Mouse (Mus musculus) natural killer cell, adult 2 months (primary cell): ENCODE data around the gene Borcs6.

Experiments
- DNase-seq, 2 experiments: peaks; one replicate each; pipeline ENCODE4 v3.0.0; 2022; ENCODE audit warnings: low spot score in 2 of 2

Gene Borcs6

GRCm38 (mm10) chr11:69070590-69071222 lies 11.2 kb downstream of the Borcs6 start, which contains the start of gene Tmem107:
Tmem107 (plus strand) TSS chr11:69070806.
- DNase-seq: peak; percentile 87 to 90

DNA sequence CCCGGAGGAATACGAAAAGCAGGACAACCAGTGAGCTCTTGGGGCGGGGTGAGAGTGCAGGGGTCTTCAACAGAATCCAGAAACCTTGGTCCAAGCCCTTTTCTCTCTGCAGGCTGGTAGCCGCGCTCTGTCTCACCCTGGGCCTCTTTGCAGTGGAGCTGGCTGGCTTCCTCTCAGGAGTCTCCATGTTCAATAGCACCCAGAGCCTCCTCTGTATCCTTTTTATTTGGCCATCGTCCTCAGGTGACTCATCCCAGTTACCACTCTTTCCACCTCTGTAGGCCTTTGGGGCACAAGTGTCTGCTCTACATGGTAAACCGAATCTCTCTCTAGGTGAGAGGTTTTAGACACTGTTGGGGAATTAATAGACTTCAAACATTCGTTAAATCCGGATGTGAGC lies 11.7 kb downstream of the Borcs6 start:
- DNase-seq: no peak

DNA sequence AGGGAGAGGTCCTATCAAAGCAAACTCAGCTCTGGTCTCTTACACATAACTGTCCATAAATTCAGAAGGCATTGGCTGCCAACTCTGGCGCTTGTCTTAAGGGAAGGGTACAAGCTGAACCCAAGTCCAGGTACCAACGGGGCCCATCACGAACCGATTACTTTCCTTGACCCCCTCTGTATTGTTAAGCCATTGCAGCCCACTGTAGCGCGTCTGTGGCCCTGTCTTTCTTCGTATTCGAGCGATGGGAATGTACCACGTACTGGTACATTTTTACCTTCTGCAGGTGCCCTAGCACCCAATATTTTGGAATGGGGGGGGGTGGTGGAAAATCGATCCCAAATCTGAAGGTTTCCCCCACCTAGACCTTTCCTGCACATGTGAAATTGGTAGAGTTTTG lies 12.7 kb downstream of the Borcs6 start:
- no peak for DNase-seq

- DNase-seq: no peak
These were observed 13.1 kb downstream of the Borcs6 start for GRCm38 (mm10) chr11:69072666-69073064.

GRCm38 (mm10) chr11:69073065-69073888 lies 13.8 kb downstream of the Borcs6 start:
- DNase-seq: peak; percentile 91 to 93

GRCm38 (mm10) chr11:69073951-69074775 lies 14.6 kb downstream of the Borcs6 start:
- no peak for DNase-seq

- DNase-seq: no peak
These were observed 15.2 kb downstream of the Borcs6 start for GRCm38 (mm10) chr11:69074776-69075069.

- DNase-seq: no peak
These were observed 16.4 kb downstream of the Borcs6 start for GRCm38 (mm10) chr11:69075764-69076479.

GRCm38 (mm10) chr11:69076572-69076971 lies 17.1 kb downstream of the Borcs6 start:
- no peak for DNase-seq

DNA sequence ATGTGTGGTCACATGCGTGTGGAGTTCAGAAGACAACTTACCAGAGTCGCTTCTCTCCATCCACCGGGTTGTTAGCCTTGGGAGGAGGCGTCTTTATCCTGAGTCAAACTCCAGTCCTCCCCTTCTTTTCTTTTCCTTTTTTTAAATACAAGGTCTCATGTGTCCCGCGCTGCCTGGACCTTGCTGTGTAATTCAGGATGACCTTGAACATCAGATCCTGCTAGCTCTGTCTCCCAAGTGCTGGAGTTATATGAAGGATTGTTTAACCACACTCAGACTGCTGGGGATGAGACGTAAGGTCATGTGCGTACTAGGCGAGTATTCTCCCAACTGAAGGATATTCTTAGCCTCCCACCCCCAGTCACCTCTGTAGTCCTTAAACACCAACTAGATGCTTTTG lies 17.8 kb downstream of the Borcs6 start:
- no peak for DNase-seq

DNA sequence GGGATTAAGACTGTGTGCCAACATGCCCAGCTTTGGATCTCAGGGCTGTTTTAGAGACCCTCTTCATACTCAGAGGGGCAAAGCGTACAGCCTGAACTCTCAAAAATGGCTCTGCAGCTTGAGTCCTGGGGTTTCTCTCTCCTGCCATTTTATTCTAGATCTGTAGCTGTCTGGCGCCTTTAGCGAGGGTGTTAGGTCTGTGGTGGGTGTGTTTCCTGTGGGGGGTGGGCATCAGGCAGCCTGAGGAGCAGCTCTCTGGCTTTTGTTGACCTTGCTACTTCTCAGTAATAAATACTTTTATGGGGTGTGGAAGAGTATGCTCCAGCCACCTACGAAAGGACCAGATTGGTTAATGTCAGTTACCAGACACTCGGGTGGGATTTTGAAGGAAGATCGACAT lies 18.5 kb downstream of the Borcs6 start:
- peak; percentile 67 to 82 for DNase-seq

DNA sequence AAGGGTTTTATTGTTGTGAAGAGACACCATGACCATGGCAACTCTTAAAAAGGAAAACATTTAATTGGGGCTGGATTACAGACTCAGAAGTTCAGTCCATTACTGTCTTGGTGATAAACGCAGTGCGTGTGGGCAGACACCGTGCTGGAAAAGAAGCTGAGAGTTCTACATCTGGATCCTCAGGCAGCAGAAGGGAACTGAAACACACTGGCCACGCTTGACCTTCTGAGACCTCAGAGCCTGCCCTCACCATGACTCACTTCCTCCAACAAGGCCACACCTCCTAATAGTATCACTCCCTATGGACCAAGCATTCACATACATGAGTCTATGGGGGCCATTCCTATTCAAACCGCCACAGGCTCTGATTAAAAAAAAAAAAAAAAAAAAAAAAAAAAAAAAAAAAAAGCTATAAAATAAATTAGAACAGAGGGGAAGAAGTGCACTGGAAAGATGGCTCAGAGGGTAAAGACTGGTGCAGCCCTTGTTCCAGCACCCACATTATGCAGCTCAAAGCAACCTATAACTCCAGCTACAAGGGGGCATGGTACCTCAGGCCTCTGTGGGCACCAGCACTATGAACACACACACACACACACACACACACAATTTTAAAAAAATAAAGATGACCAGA lies 19.4 kb downstream of the Borcs6 start:
- peak in 1 of 2 experiments; percentile 63 for DNase-seq

DNA sequence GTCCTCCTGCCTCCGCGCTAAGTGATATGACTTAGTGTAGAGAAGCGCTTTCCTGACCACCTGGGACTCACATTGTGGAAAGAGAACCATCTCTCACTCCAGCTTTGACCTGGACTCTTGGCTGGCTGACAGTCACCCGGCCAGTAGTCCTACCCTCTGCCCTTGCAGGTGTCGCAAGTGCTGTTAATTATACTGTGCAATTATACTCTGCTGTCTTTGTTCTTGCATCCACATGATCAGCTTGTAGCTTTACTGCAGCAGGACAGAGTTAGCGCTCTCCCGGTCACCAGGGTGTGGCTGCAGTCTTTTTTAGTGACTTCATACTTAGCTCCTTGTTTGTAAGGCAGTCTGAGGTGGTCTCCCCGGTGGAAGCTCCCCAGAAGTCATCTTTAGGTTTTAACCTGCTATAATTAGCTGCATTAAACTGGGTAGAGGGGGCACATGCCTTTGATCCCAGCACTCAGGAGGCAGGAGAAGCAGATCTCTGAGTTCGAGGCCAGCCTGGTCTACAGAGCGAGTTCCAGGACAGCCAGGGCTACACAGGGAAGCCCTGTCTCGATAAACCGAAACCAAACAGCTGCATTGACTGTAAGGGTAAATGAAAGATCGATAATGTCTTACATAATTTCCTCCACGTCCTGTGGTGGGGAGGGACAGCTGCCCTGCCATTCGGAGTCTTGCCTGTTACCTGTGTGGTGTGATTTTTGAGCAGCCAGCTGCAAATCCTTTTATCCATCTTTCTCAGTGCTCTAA lies 20.8 kb downstream of the Borcs6 start:
- no peak for DNase-seq

GRCm38 (mm10) chr11:69080855-69081222 lies 21.3 kb downstream of the Borcs6 start:
- DNase-seq: no peak

- no peak for DNase-seq
These were observed 22.1 kb downstream of the Borcs6 start for GRCm38 (mm10) chr11:69081613-69082012.

- no peak for DNase-seq
These were observed 26.1 kb downstream of the Borcs6 start for GRCm38 (mm10) chr11:69085608-69086007.

GRCm38 (mm10) chr11:69086390-69086789 lies 26.9 kb downstream of the Borcs6 start:
- DNase-seq: no peak

DNA sequence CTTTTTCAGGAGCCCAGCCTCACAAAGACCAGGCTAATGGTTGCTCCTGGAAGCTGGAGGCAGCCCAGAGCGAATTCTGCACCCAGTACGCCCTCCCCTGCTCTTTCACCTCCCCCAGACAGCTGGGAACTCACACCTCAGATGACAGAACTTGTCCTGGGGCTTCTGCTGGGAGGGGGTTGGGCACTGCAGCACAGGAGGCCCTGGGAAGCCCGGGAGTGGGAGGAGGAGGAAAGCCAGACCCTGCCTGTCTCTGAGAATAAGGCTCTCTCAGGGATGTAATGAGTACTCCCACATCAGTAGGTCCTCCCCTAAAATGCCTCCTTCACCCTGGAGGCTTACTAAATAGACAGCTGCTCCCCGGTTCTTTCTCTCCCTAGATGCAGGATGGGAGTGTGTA lies 27.6 kb downstream of the Borcs6 start:
- no peak for DNase-seq

- no peak for DNase-seq
These were observed 28.1 kb downstream of the Borcs6 start for GRCm38 (mm10) chr11:69087597-69087996.

- peak; percentile 90 to 91 for DNase-seq
These were observed 28.8 kb downstream of the Borcs6 start, which contains the start of gene Vamp2 for GRCm38 (mm10) chr11:69088103-69088855. Vamp2 (plus strand) TSS chr11:69088490.
